ENCODE assay signal across 22 mouse cellular contexts in the genomic region with DNA sequence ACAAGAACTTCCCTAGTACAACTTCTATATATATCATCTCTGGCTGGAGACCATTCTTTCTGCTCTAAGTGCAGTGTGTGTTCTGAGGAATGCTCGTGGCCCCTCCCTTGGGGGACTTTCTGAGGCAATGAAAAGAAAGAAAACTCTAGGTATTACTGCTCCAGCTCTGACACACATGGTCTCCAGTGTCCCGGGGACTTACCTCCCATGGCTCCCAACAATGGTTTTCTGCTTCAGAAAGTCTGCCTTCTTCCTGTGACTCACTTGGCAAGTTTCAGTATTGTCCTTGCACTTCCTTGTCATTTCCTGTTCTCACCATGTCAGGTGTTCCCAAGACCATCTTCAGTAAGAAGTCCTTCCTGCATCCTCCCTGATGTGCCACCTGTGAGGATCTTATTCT.
A peak's percentile ranks its signal among the peaks of the same experiment; 100 is the strongest.
DNase-seq lines count a peak whose midpoint lies in the region; ATAC-seq and TF ChIP-seq lines count a peak whose summit lies in the region.
"Had no signal": no experiment of that assay in that cellular context is flagged by ENCODE, and none has a peak within 500 bp of the region (broad histone marks: within the 10 kb centered on the region; RNA-seq: fewer than 3 reads in every experiment).

No protein-coding gene starts in this region.

- TF ChIP-seq POLR2A in liver, adult 2 months (IDR thresholded peaks at IDR 0.05; ENCODE audit: extremely low read depth, insufficient read depth, low read length) = no peak

- 49% methylated on average over 2 of the region's 2 CpGs for WGBS in liver, adult 2 months

- H3K27me3 ChIP-seq in liver, adult 2 months (ENCODE audit: control insufficient read depth, insufficient read depth, low read length) = no peaks in the 10 kb centered on the region
- H3K27me3 ChIP-seq: embryonic facial prominence, embryonic 15.5 days; hindbrain, embryonic 15.5 days; Patski had no signal

- no peaks in the 10 kb centered on the region for H3K36me3 ChIP-seq in liver, adult 2 months (ENCODE audit: control insufficient read depth, insufficient read depth, low read length)
- H3K36me3 ChIP-seq: embryonic facial prominence, embryonic 15.5 days; forebrain, embryonic 10.5 days; heart, embryonic 10.5 days; hindbrain, embryonic 10.5 days; hindbrain, embryonic 15.5 days had no signal

- no peak overlapping the region for H3K9ac ChIP-seq in liver, adult 2 months (ENCODE audit: low read depth, low read length)
- H3K9ac ChIP-seq: embryonic facial prominence, embryonic 15.5 days; hindbrain, embryonic 15.5 days had no signal

- H3K4me1 ChIP-seq in liver, adult 2 months (ENCODE audit: control insufficient read depth, insufficient read depth, low read length) = no peaks in the 10 kb centered on the region
- H3K4me1 ChIP-seq: embryonic facial prominence, embryonic 15.5 days; hindbrain, embryonic 10.5 days; hindbrain, embryonic 15.5 days had no signal

- peak; percentile 4 for DNase-seq in liver, adult 2 months (ENCODE audit: extremely low read depth, low read depth, low spot score)
- DNase-seq in liver (no peak), R1 (ENCODE audit: low read depth, low spot score) (peak; percentile 33)
- DNase-seq in lung, postnatal 25 days (ENCODE audit: low spot score) = no peak
- no peak for DNase-seq in T-cell, adult 2 months (ENCODE audit: low spot score)
- DNase-seq: adrenal gland, adult 8-10 months; B cell, adult 2 months; cerebellum, adult 2 months; cerebellum, postnatal 10 days; gastrocnemius, adult 2 months; gastrocnemius, postnatal 25 days; heart, adult 18-20 months had no signal

- no peaks in the 10 kb centered on the region for H3K79me2 ChIP-seq in liver, adult 2 months (ENCODE audit: control insufficient read depth, insufficient read depth, low read length)

- H3K4me3 ChIP-seq in liver, adult 2 months (ENCODE audit: insufficient read depth, low read depth, low read length) = no peak overlapping the region
- H3K4me3 ChIP-seq: embryonic facial prominence, embryonic 15.5 days; erythroblast, embryonic 14.5 days; forebrain, embryonic 10.5 days; gastrocnemius, adult 2 months; heart, embryonic 10.5 days; hindbrain, embryonic 10.5 days; hindbrain, embryonic 15.5 days had no signal

- no peak for TF ChIP-seq CTCF in liver, adult 2 months (IDR thresholded peaks at IDR 0.05; ENCODE audit: low read depth, low read length)

- no peak overlapping the region for H3K27ac ChIP-seq in liver, adult 2 months (replicated peaks; ENCODE audit: insufficient read depth, low read depth, low read length)
- H3K27ac ChIP-seq: embryonic facial prominence, embryonic 15.5 days; forebrain, embryonic 10.5 days; gastrocnemius, adult 2 months; heart, embryonic 10.5 days; hindbrain, embryonic 10.5 days; hindbrain, embryonic 15.5 days had no signal

- ATAC-seq in megakaryocyte, adult 5-6 weeks (ENCODE audit: poor library complexity, severe bottlenecking) = peak; percentile 25
- ATAC-seq: forebrain, embryonic 14.5 days; inflammation-experienced regulatory T-cells, adult 6 months; Patski had no signal

Comparison
In these comparisons a context has a peak if more than half of its experiments do, and no peak if none do; other contexts are left out.
1. DNase-seq: peak in liver, adult 2 months (single experiment) and R1 (single experiment); none in liver (single experiment), lung, postnatal 25 days (single experiment) and T-cell, adult 2 months (single experiment).